Comparison of ENCODE assay signal across 12 mouse cellular contexts in the genomic region with DNA sequence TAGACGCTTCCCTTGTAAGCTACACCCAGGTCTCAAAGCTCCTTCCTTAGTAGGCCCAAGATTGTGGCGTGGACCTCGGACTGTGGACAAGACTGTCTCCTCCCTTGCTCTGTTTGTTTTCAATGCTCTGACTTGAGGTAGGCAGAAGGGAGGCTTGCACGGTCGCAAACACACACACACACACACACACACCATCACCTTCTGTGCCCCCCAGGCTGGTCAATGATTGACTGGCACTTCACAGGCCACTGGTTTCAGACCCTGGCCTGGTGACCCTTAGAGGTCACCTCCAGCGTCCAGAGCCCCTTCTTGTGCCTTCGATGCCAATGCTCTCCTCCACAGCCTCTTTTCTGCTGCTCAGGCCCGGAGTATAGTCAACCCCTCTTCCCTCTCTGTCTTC. TPM values are rescaled to one million over a fixed set of nuclear protein-coding genes. Genes with fewer than 3 reads are reported as not detected.
DNase-seq lines count a peak whose midpoint lies in the region; ATAC-seq and TF ChIP-seq lines count a peak whose summit lies in the region.
"Had no signal": no experiment of that assay in that cellular context is flagged by ENCODE, and none has a peak within 500 bp of the region (broad histone marks: within the 10 kb centered on the region; RNA-seq: fewer than 3 reads in every experiment).

No protein-coding gene starts in this region.

- no peaks in the 10 kb centered on the region for H3K9me3 ChIP-seq in lung, postnatal 0 days (ENCODE audit: low read length)
- H3K9me3 ChIP-seq in hindbrain, embryonic 14.5 days (ENCODE audit: control insufficient read depth, low read length): no peaks in the 10 kb centered on the region
- H3K9me3 ChIP-seq in stomach, embryonic 15.5 days: no peaks in the 10 kb centered on the region

- no peak for ATAC-seq in lung, postnatal 0 days
- no peak for ATAC-seq in hindbrain, embryonic 14.5 days (ENCODE audit: low FRiP score)
- no peak for ATAC-seq in stomach, embryonic 15.5 days (ENCODE audit: insufficient read depth, low FRiP score, low read depth)

- TF ChIP-seq EP300 in lung, postnatal 0 days (IDR thresholded peaks at IDR 0.05): no peak

- 0 out of 2 replicates have a peak overlapping the region, but pooled peaks have one; percentile 14 for H3K4me2 ChIP-seq in lung, postnatal 0 days (replicated peaks; ENCODE audit: low read depth, low read length)
- peak overlapping the region; percentile 17 for H3K4me2 ChIP-seq in hindbrain, embryonic 14.5 days (replicated peaks)
- peak overlapping the region; percentile 36 for H3K4me2 ChIP-seq in stomach, embryonic 15.5 days

- H3K4me3 ChIP-seq in lung, postnatal 0 days (ENCODE audit: low read depth, low read length): no peak overlapping the region
- no peak overlapping the region for H3K4me3 ChIP-seq in hindbrain, embryonic 14.5 days (replicated peaks; ENCODE audit: low read length)
- no peak overlapping the region for H3K4me3 ChIP-seq in stomach, embryonic 15.5 days (replicated peaks)

- peaks cover 9% of the 10 kb centered on the region; the same call in 1 of the 2 replicates for H3K4me1 ChIP-seq in lung, postnatal 0 days (ENCODE audit: insufficient read depth, low read depth, low read length)
- peaks cover 14% of the 10 kb centered on the region; the same call in 1 of the 2 replicates for H3K4me1 ChIP-seq in hindbrain, embryonic 14.5 days (replicated peaks; ENCODE audit: control insufficient read depth, insufficient read depth, low read length)
- peaks cover 18% of the 10 kb centered on the region for H3K4me1 ChIP-seq in stomach, embryonic 15.5 days

- 41% methylated on average over 8 of the region's 8 CpGs for WGBS in lung, postnatal 0 days
- 33% methylated on average over 8 of the region's 8 CpGs for WGBS in hindbrain, embryonic 14.5 days
- WGBS in stomach, embryonic 15.5 days: 51% methylated on average over 8 of the region's 8 CpGs

- H3K9ac ChIP-seq in lung, postnatal 0 days (replicated peaks; ENCODE audit: low read depth): no peak overlapping the region
- 0 out of 2 replicates have a peak overlapping the region, but pooled peaks have one; percentile 8 for H3K9ac ChIP-seq in hindbrain, embryonic 14.5 days
- H3K9ac ChIP-seq in stomach, embryonic 15.5 days: no peak overlapping the region

- no peak for TF ChIP-seq CTCF in lung, postnatal 0 days (IDR thresholded peaks at IDR 0.05)

- no peak overlapping the region for H3K27ac ChIP-seq in lung, postnatal 0 days (ENCODE audit: low read length)
- peak overlapping the region; percentile 51; the same call in 1 of the 2 replicates for H3K27ac ChIP-seq in hindbrain, embryonic 14.5 days
- peak overlapping the region; percentile 71 for H3K27ac ChIP-seq in stomach, embryonic 15.5 days

- no peaks in the 10 kb centered on the region for H3K27me3 ChIP-seq in lung, postnatal 0 days (replicated peaks; ENCODE audit: insufficient read depth, low read length)
- H3K27me3 ChIP-seq in hindbrain, embryonic 14.5 days (ENCODE audit: control insufficient read depth, insufficient read depth, low read length): peaks cover 25% of the 10 kb centered on the region
- 0 out of 2 replicates have a peak, but pooled peaks cover under 1% of the 10 kb centered on the region for H3K27me3 ChIP-seq in stomach, embryonic 15.5 days (replicated peaks)

- no peaks in the 10 kb centered on the region for H3K36me3 ChIP-seq in lung, postnatal 0 days (ENCODE audit: insufficient read depth, low read length)
- H3K36me3 ChIP-seq in hindbrain, embryonic 14.5 days (replicated peaks; ENCODE audit: control insufficient read depth, insufficient read depth): no peaks in the 10 kb centered on the region
- H3K36me3 ChIP-seq in stomach, embryonic 15.5 days: no peaks in the 10 kb centered on the region

- DNase-seq in lung, postnatal 0 days (ENCODE audit: low spot score): no peak
- DNase-seq in lung, postnatal 4 days: no peak
- DNase-seq in hindbrain, embryonic 14.5 days (ENCODE audit: low spot score): no peak
- DNase-seq in kidney, postnatal 14 days: peak; percentile 92
- no peak for DNase-seq in cerebellum, adult 8-10 months
- no peak for DNase-seq in adrenal gland, postnatal 25 days
- DNase-seq in adrenal gland, adult 8-10 months: no peak
- DNase-seq: lung, postnatal 36 days; thymus, postnatal 36 days had no signal

RNA-seq across cellular contexts. Expression of a gene that starts 3.4 kb away (rescaled TPM):
- polyA plus RNA-seq in lung, postnatal 0 days (2015; fragmentation: Nextera tagmentation; extraction: Ambion mirVana): 21.2 and 23.6 TPM in 2 replicates
- 8.9 and 10.2 TPM in 2 replicates for polyA plus RNA-seq in hindbrain, embryonic 14.5 days (2014; fragmentation: Nextera tagmentation; extraction: Ambion mirVana)
- polyA plus RNA-seq in stomach, embryonic 15.5 days (2015; fragmentation: Nextera tagmentation; extraction: Ambion mirVana): 40.6 and 42.4 TPM in 2 replicates
- total RNA-seq in adrenal gland, postnatal 25 days (2021): 3.8 and 6.2 TPM in 2 replicates
- 1 to 10 TPM; 4.4 to 6.6 (median 5.1) TPM for total RNA-seq in adrenal gland, adult 8-10 months (2022)
- total RNA-seq: hematopoietic stem cell, adult 5-6 weeks; MEL had no signal

RNA-seq across cellular contexts. Expression of a gene that starts 8.6 kb away (rescaled TPM):
- polyA plus RNA-seq in lung, postnatal 0 days (2015; fragmentation: Nextera tagmentation; extraction: Ambion mirVana): 8.0 and 8.6 TPM in 2 replicates
- 6.4 and 6.9 TPM in 2 replicates for polyA plus RNA-seq in hindbrain, embryonic 14.5 days (2014; fragmentation: Nextera tagmentation; extraction: Ambion mirVana)
- 13.0 and 15.7 TPM in 2 replicates for polyA plus RNA-seq in stomach, embryonic 15.5 days (2015; fragmentation: Nextera tagmentation; extraction: Ambion mirVana)
- total RNA-seq in adrenal gland, postnatal 25 days (2021): 3.6 and 6.5 TPM in 2 replicates
- 10 to 100 TPM in 1 of 4 experiments, 1 to 10 TPM in 3; 5.7 to 10.5 (median 7.5) TPM for total RNA-seq in adrenal gland, adult 8-10 months (2022)

RNA-seq across cellular contexts. Expression of a gene that starts 22.6 kb away (rescaled TPM):
- polyA plus RNA-seq in lung, postnatal 0 days (2015; fragmentation: Nextera tagmentation; extraction: Ambion mirVana): 0.12 TPM in 1 of 2 replicates, not detected in the other
- polyA plus RNA-seq in hindbrain, embryonic 14.5 days (2014; fragmentation: Nextera tagmentation; extraction: Ambion mirVana): 3.0 and 3.4 TPM in 2 replicates
- 0.22 TPM in 1 of 2 replicates, not detected in the other for polyA plus RNA-seq in stomach, embryonic 15.5 days (2015; fragmentation: Nextera tagmentation; extraction: Ambion mirVana)
- 458 and 547 TPM in 2 replicates for total RNA-seq in adrenal gland, postnatal 25 days (2021)
- 1,000 to 10,000 TPM in 1 of 4 experiments, 100 to 1,000 TPM in 3; 210 to 1,003 (median 584) TPM for total RNA-seq in adrenal gland, adult 8-10 months (2022)
- total RNA-seq: hematopoietic stem cell, adult 5-6 weeks; MEL had no signal

RNA-seq across cellular contexts. Expression of a gene that starts 25.3 kb away (rescaled TPM):
- polyA plus RNA-seq in lung, postnatal 0 days (2015; fragmentation: Nextera tagmentation; extraction: Ambion mirVana): 5.8 and 6.4 TPM in 2 replicates
- not detected in 2 replicates for polyA plus RNA-seq in hindbrain, embryonic 14.5 days (2014; fragmentation: Nextera tagmentation; extraction: Ambion mirVana)
- polyA plus RNA-seq in stomach, embryonic 15.5 days (2015; fragmentation: Nextera tagmentation; extraction: Ambion mirVana): 0.23 and 0.43 TPM in 2 replicates
- 0.91 TPM in 1 of 2 replicates, not detected in the other for total RNA-seq in adrenal gland, postnatal 25 days (2021)
- 1 to 10 TPM in 1 of 4 experiments, under 1 TPM in 2, not detected in 1; 0.37 to 1.0 (median 0.73) TPM for total RNA-seq in adrenal gland, adult 8-10 months (2022)
- total RNA-seq: hematopoietic stem cell, adult 5-6 weeks; MEL had no signal

RNA-seq across cellular contexts. Expression of a gene that starts 29.9 kb away (rescaled TPM):
- 86.1 and 96.0 TPM in 2 replicates for polyA plus RNA-seq in lung, postnatal 0 days (2015; fragmentation: Nextera tagmentation; extraction: Ambion mirVana)
- polyA plus RNA-seq in hindbrain, embryonic 14.5 days (2014; fragmentation: Nextera tagmentation; extraction: Ambion mirVana): 242 and 256 TPM in 2 replicates
- 137 and 142 TPM in 2 replicates for polyA plus RNA-seq in stomach, embryonic 15.5 days (2015; fragmentation: Nextera tagmentation; extraction: Ambion mirVana)
- total RNA-seq in adrenal gland, postnatal 25 days (2021): 80.3 and 84.7 TPM in 2 replicates
- total RNA-seq in adrenal gland, adult 8-10 months (2022): 100 to 1,000 TPM in 1 of 4 experiments, 10 to 100 TPM in 3; 78.5 to 100 (median 88.6) TPM
